Mouse (Mus musculus) heart, postnatal 0 days (tissue): ENCODE data around the gene Nucb1.

ENCODE experiments used
- CTCF ChIP-seq: IDR thresholded peaks from 2 replicates; pipeline ENCODE4 v1.5.1; 2016; ENCODE audit warnings: antibody characterized with exemption, control low read depth, low read depth
- EP300 ChIP-seq: IDR thresholded peaks from 2 replicates; pipeline ENCODE4 v1.6.1; 2016; ENCODE audit warnings: antibody characterized with exemption, low read depth

DNA sequence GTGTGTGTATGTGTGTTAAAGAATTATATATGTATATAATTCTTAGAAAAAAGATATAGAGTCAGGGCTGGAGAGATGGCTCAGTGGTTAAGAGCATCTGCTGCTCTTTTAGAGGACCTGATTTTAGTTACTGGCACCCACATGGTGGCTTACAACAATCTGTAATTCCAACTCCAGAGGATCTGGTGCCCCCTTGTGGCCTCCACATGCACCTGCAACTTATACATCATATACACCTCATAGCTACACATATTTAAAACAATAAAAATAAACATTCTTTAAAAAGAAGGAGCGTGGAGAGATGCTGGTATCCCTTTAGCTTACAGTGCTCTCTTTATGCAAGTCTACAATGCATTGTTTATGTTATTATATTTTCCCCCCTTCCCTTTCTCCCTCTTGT, 34.3 kb upstream of the Nucb1 start:
- no peak for TF ChIP-seq CTCF
- TF ChIP-seq EP300: no peak
